Mouse (Mus musculus) c-Kit-negative CD71-positive TER-119-positive erythroid progenitor cells, embryonic 14.5 days (primary cell): ENCODE results near the gene Prkca.

Source experiments
- DNase-seq: peaks from one replicate; pipeline ENCODE4 v3.0.0-alpha.2; 2013; ENCODE audit warnings: low read depth, low spot score

Gene Prkca

GRCm38 (mm10) chr11:108340293-108340692 lies 3.4 kb downstream of the Prkca start:
- DNase-seq = no peak

- DNase-seq = no peak
Observed at GRCm38 (mm10) chr11:108336445-108336844, 7.3 kb downstream of the Prkca start.

- DNase-seq = no peak
Observed at GRCm38 (mm10) chr11:108335536-108335935, 8.2 kb downstream of the Prkca start.

- no peak for DNase-seq
Observed at GRCm38 (mm10) chr11:108334658-108335057, 9.1 kb downstream of the Prkca start.

- no peak for DNase-seq
Observed at GRCm38 (mm10) chr11:108333583-108334379, 9.9 kb downstream of the Prkca start.

- no peak for DNase-seq
Observed at GRCm38 (mm10) chr11:108333006-108333405, 10.7 kb downstream of the Prkca start.

- DNase-seq = no peak
Observed at GRCm38 (mm10) chr11:108330818-108331217, 12.9 kb downstream of the Prkca start.

- DNase-seq = no peak
Observed at GRCm38 (mm10) chr11:108325943-108326342, 17.8 kb downstream of the Prkca start.

GRCm38 (mm10) chr11:108322156-108322555 lies 21.6 kb downstream of the Prkca start:
- no peak for DNase-seq

GRCm38 (mm10) chr11:108320561-108320960 lies 23.2 kb downstream of the Prkca start:
- no peak for DNase-seq

- no peak for DNase-seq
Observed at GRCm38 (mm10) chr11:108319162-108319561, 24.6 kb downstream of the Prkca start.

GRCm38 (mm10) chr11:108317878-108318277 lies 25.9 kb downstream of the Prkca start:
- DNase-seq = no peak

GRCm38 (mm10) chr11:108315736-108316135 lies 28.0 kb downstream of the Prkca start:
- no peak for DNase-seq

- DNase-seq = no peak
Observed at GRCm38 (mm10) chr11:108312516-108312915, 31.2 kb downstream of the Prkca start.

GRCm38 (mm10) chr11:108311912-108312311 lies 31.8 kb downstream of the Prkca start:
- no peak for DNase-seq

- DNase-seq = no peak
Observed at GRCm38 (mm10) chr11:108309791-108310190, 33.9 kb downstream of the Prkca start.

GRCm38 (mm10) chr11:108308253-108308652 lies 35.5 kb downstream of the Prkca start:
- no peak for DNase-seq

GRCm38 (mm10) chr11:108307258-108307657 lies 36.5 kb downstream of the Prkca start:
- no peak for DNase-seq

- no peak for DNase-seq
Observed at GRCm38 (mm10) chr11:108303787-108304186, 39.9 kb downstream of the Prkca start.

- DNase-seq = no peak
Observed at GRCm38 (mm10) chr11:108301796-108302490, 41.8 kb downstream of the Prkca start.

- DNase-seq = no peak
Observed at GRCm38 (mm10) chr11:108301036-108301435, 42.7 kb downstream of the Prkca start.

GRCm38 (mm10) chr11:108300443-108300842 lies 43.3 kb downstream of the Prkca start:
- no peak for DNase-seq

- DNase-seq = no peak
Observed at GRCm38 (mm10) chr11:108299913-108300312, 43.8 kb downstream of the Prkca start.
